Mouse (Mus musculus) kidney, postnatal 36 days (tissue): ENCODE data around the gene Icmt.

Experiments used
- DNase-seq, 2 experiments: peaks; one replicate each; pipeline ENCODE4 v3.0.0; 2021 to 2022; ENCODE audit warnings: mixed read lengths in 2 of 2

Gene Icmt

GRCm38 (mm10) chr4:152296874-152297861, at the start of gene Icmt:
TSS of gene Icmt (plus strand) at chr4:152297227.
- peak; percentile 99 to 100 for DNase-seq

GRCm38 (mm10) chr4:152250615-152251014, 46.4 kb upstream of the Icmt start:
- DNase-seq = no peak

- DNase-seq = no peak
Measured at GRCm38 (mm10) chr4:152253183-152253759, 43.8 kb upstream of the Icmt start.

GRCm38 (mm10) chr4:152257070-152257469, 40.0 kb upstream of the Icmt start:
- no peak for DNase-seq

GRCm38 (mm10) chr4:152260451-152260850, 36.6 kb upstream of the Icmt start:
- DNase-seq = no peak

- DNase-seq = no peak
Measured at GRCm38 (mm10) chr4:152262187-152262586, 34.8 kb upstream of the Icmt start.

GRCm38 (mm10) chr4:152263089-152263488, 33.9 kb upstream of the Icmt start:
- DNase-seq = no peak

GRCm38 (mm10) chr4:152263512-152264176, 33.4 kb upstream of the Icmt start:
- DNase-seq = peak; percentile 26 to 50

GRCm38 (mm10) chr4:152264177-152264530, 32.9 kb upstream of the Icmt start:
- peak in 1 of 2 experiments; percentile 49 for DNase-seq

GRCm38 (mm10) chr4:152264867-152265568, 32.0 kb upstream of the Icmt start:
- peak in 1 of 2 experiments; percentile 29 for DNase-seq

- no peak for DNase-seq
Measured at GRCm38 (mm10) chr4:152265791-152266190, 31.2 kb upstream of the Icmt start.

GRCm38 (mm10) chr4:152266236-152266895, 30.7 kb upstream of the Icmt start:
- no peak for DNase-seq

GRCm38 (mm10) chr4:152267748-152268369, 29.2 kb upstream of the Icmt start:
- no peak for DNase-seq

- DNase-seq = no peak
Measured at GRCm38 (mm10) chr4:152269967-152270366, 27.1 kb upstream of the Icmt start.

GRCm38 (mm10) chr4:152270599-152270998, 26.4 kb upstream of the Icmt start:
- DNase-seq = no peak

GRCm38 (mm10) chr4:152271334-152271733, 25.7 kb upstream of the Icmt start:
- DNase-seq = no peak

- no peak for DNase-seq
Measured at GRCm38 (mm10) chr4:152272006-152272405, 25.0 kb upstream of the Icmt start.

GRCm38 (mm10) chr4:152272449-152273049, 24.5 kb upstream of the Icmt start:
- DNase-seq = peak; percentile 46 to 55

GRCm38 (mm10) chr4:152273191-152273590, 23.8 kb upstream of the Icmt start:
- DNase-seq = no peak

- DNase-seq = peak in 1 of 2 experiments; percentile 54
Measured at GRCm38 (mm10) chr4:152273621-152274236, 23.3 kb upstream of the Icmt start, which contains the start of gene Gpr153. TSS of gene Gpr153 (plus strand) at chr4:152274232.

- DNase-seq = no peak
Measured at GRCm38 (mm10) chr4:152274681-152275131, 22.3 kb upstream of the Icmt start.
